Mouse (Mus musculus): ENCODE results near the gene Srrt. TPM values are rescaled to one million over a fixed set of nuclear protein-coding genes. Genes with fewer than 3 reads are reported as not detected.
A peak's percentile ranks its signal among the peaks of the same experiment; 100 is the strongest.

The Srrt gene
- total RNA-seq (2018; cell fraction: chromatin; rRNA removed): 100 to 1,000 TPM; 261 to 678 (median 517) TPM
- total RNA-seq (2018; cell fraction: cytosol; rRNA removed): 10 to 100 TPM; 30.5 to 72.8 (median 48.5) TPM
- 100 to 1,000 TPM; 128 to 373 (median 223) TPM for total RNA-seq (2018; cell fraction: nucleus; rRNA removed)
- polyA plus RNA-seq (2018): 79.3 to 119 TPM (median 83.4 TPM) in 3 replicates

DNA sequence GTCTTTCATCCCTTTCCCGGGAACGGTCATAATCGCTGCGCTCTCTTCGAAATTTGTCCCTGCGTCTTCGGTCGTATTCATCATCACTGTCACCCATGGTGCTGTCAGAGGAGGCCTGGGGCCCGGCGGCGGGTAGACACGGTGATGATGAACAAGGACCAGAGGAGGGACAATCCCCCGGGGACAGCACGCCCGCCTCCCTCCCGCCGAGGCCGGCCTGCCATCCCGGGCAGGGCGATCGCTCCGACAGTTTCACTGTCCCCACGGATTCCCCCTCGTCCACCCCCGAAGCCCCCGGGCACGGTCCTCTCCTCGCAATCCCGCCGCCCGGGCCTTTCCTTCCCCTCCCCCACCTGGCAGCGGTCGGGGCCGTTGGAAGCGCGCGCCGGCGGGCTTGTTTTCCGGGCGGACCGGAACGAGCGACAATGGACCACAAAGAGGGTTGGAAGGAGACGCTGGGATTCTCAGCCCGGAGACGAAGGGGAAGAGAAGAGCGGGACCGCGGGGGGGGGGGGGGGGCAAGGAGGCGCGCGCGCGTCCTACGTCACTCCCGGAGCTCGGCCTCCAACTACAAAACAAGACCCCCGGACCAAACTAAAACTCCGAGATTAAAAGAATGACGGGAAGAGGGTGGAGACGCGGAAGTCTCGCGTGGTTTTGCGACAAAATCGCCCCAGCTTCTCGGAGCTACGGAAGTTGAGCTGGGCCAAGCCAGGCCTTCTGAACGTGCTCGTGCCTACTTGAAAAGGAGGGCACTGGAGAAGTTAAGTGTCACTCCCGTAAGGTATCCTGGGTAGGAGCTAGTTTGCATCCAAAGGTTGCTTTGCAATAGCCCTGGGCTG is at the start of gene Srrt:
Gene Srrt, minus strand, starts transcription at position 604 of the 842 bp plus-strand sequence.
- peaks cover 20% of the 10 kb centered on the region for H3K36me3 ChIP-seq (ENCODE audit: inconsistent target)
- WGBS (ENCODE audit: missing documents): under 1% methylated on average over 66 of the region's 72 CpGs
- H3K4me3 ChIP-seq (ENCODE audit: inconsistent target): peak within 1 kb of the TSS; percentile 85
- H3K79me2 ChIP-seq (ENCODE audit: inconsistent target): peaks cover 48% of the 10 kb centered on the region
- H3K27ac ChIP-seq: peak within 1 kb of the TSS; percentile 75

DNA sequence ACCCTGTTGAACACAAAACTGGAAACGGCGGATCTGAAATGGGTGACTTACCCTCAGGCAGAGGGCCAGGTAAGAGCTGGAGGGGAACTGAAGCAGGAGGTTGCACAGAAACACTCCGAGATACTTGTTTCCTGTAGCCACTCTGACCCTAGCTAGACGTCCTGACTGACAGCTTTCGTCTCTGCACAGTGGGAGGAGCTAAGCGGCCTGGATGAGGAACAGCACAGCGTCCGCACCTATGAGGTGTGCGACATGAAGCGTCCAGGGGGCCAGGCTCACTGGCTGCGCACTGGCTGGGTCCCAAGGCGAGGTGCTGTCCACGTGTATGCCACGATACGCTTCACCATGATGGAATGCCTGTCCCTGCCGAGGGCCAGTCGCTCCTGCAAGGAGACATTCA is 46.6 kb upstream of the Srrt start:
- Histone ChIP-seq H3K36me3 (ENCODE audit: inconsistent target) (no peaks in the 10 kb centered on the region), H3K79me2 (ENCODE audit: inconsistent target) (no peaks in the 10 kb centered on the region), H3K4me3 (ENCODE audit: inconsistent target) (no peak overlapping the region), H3K27ac (no peak overlapping the region)
- 91% methylated on average over 17 of the region's 17 CpGs for WGBS (ENCODE audit: missing documents)

GRCm38 (mm10) chr5:137352011-137352975 is 44.8 kb upstream of the Srrt start:
- H3K79me2 ChIP-seq (ENCODE audit: inconsistent target): no peaks in the 10 kb centered on the region
- no peaks in the 10 kb centered on the region for H3K36me3 ChIP-seq (ENCODE audit: inconsistent target)
- no peak overlapping the region for H3K4me3 ChIP-seq (ENCODE audit: inconsistent target)
- 82% methylated on average over 16 of the region's 16 CpGs for WGBS (ENCODE audit: missing documents)
- H3K27ac ChIP-seq: no peak overlapping the region

DNA sequence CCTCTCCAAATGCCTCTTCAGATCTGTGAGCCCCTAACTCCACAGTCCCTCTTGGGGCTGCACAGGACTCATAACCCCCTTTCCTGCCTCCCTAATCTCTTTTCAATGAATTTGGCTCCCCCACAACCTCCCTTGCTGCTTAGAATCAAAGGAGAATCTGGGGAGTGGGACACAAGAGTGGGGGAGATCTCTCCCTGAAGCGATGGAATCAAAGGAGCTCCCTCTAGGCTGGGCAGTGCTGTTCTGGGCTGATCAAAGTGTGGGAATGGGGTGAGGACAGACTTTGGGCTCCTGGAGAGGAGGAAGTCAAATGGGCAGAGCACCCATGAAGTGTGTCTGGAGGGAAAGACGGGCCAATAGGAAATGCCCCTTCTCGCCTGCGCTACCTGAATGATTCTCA is 43.9 kb upstream of the Srrt start:
- Histone ChIP-seq H3K36me3 (ENCODE audit: inconsistent target) (no peaks in the 10 kb centered on the region), H3K27ac (no peak overlapping the region), H3K79me2 (ENCODE audit: inconsistent target) (no peaks in the 10 kb centered on the region), H3K4me3 (ENCODE audit: inconsistent target) (no peak overlapping the region)
- WGBS (ENCODE audit: missing documents): 89% methylated on average over 4 of the region's 4 CpGs

GRCm38 (mm10) chr5:137351058-137351380 is 43.5 kb upstream of the Srrt start:
- Histone ChIP-seq H3K4me3 (ENCODE audit: inconsistent target) (no peak overlapping the region), H3K27ac (no peak overlapping the region), H3K36me3 (ENCODE audit: inconsistent target) (no peaks in the 10 kb centered on the region), H3K79me2 (ENCODE audit: inconsistent target) (no peaks in the 10 kb centered on the region)
- WGBS (ENCODE audit: missing documents): 46% methylated on average over 7 of the region's 8 CpGs

GRCm38 (mm10) chr5:137350205-137351057 is 43.0 kb upstream of the Srrt start:
- no peak overlapping the region for H3K27ac ChIP-seq
- H3K36me3 ChIP-seq (ENCODE audit: inconsistent target): no peaks in the 10 kb centered on the region
- no peaks in the 10 kb centered on the region for H3K79me2 ChIP-seq (ENCODE audit: inconsistent target)
- WGBS (ENCODE audit: missing documents): 4% methylated on average over 46 of the region's 55 CpGs
- no peak overlapping the region for H3K4me3 ChIP-seq (ENCODE audit: inconsistent target)

DNA sequence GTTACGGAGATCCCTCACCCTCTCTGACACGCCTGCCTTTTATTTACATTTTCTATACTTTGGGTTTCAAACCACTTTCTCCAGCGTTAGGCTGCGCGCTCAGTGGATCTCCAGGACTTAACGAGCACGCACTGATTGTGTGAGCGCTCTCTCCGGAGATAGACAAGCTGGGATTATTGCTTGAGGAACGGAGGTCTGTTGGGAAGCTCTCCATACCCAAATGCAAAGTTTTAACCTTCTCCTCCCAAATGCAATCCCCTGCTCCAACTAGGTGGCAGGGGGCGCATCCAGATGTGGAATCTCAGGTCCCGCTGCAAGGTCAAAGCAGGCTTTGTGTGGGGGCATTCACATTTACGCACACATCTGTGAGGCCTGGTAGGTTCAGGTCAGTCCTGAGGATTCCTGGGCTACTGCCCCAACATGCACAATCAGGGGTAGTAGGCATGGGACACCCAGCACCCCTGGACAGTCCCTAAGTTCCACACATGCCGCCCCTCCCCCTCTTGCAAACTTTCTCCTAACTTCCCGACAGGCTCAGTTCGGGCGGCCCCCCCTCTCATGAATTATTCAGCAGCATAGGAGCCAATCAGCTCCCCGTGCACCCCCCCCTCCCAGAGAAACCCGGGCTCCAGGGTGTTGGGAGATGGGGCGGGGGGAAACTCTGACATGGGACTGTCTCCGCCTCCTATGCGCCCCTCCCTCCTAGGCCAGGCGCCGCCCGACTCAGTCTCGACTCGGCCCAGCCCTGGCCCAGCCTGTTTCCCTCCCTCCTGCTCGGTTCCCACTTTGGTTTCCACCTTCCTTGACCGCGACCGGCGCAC is 42.1 kb upstream of the Srrt start, which contains the start of gene Ephb4:
Gene Ephb4, plus strand, starts transcription at position 726 of the 821 bp plus-strand sequence.
- 5% methylated on average over 18 of the region's 32 CpGs for WGBS (ENCODE audit: missing documents)
- Histone ChIP-seq H3K4me3 (ENCODE audit: inconsistent target) (no peak within 1 kb of the TSS), H3K79me2 (ENCODE audit: inconsistent target) (no peaks in the 10 kb centered on the region), H3K27ac (no peak within 1 kb of the TSS), H3K36me3 (ENCODE audit: inconsistent target) (no peaks in the 10 kb centered on the region)

- Histone ChIP-seq H3K79me2 (ENCODE audit: inconsistent target) (no peaks in the 10 kb centered on the region), H3K27ac (no peak overlapping the region), H3K4me3 (ENCODE audit: inconsistent target) (no peak overlapping the region), H3K36me3 (ENCODE audit: inconsistent target) (no peaks in the 10 kb centered on the region)
- WGBS (ENCODE audit: missing documents): 8% methylated on average over 32 of the region's 33 CpGs
Observed at GRCm38 (mm10) chr5:137348482-137349383, 41.3 kb upstream of the Srrt start.

GRCm38 (mm10) chr5:137347856-137348255 is 40.4 kb upstream of the Srrt start:
- WGBS (ENCODE audit: missing documents): 80% methylated on average over 2 of the region's 7 CpGs
- Histone ChIP-seq H3K27ac (no peak overlapping the region), H3K79me2 (ENCODE audit: inconsistent target) (no peaks in the 10 kb centered on the region), H3K36me3 (ENCODE audit: inconsistent target) (no peaks in the 10 kb centered on the region), H3K4me3 (ENCODE audit: inconsistent target) (no peak overlapping the region)

DNA sequence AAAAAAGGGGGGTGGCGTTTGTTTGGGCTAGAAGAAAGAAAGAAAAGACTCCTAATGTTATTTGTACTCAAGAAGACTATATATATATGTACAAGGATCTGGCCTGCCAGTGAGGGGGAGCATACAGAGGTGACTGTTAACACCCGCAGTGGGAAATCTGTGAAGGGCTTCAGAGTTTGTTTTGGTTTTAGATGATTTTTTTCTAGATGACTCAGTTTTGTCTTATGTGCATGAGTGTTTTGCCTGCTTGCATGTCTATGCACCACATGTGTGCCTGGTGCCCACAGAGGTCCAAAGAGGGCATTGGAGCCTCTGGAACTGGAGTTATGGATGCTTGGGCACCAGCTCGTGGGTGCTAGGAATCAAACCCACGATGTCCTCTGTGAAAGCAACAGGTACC is 39.5 kb upstream of the Srrt start:
- Histone ChIP-seq H3K36me3 (ENCODE audit: inconsistent target) (no peaks in the 10 kb centered on the region), H3K4me3 (ENCODE audit: inconsistent target) (no peak overlapping the region), H3K27ac (no peak overlapping the region), H3K79me2 (ENCODE audit: inconsistent target) (no peaks in the 10 kb centered on the region)
- 98% methylated on average over 4 of the region's 4 CpGs for WGBS (ENCODE audit: missing documents)

GRCm38 (mm10) chr5:137346388-137346787 is 38.9 kb upstream of the Srrt start:
- H3K27ac ChIP-seq: no peak overlapping the region
- WGBS (ENCODE audit: missing documents): 92% methylated on average over 1 of the region's 1 CpGs
- no peak overlapping the region for H3K4me3 ChIP-seq (ENCODE audit: inconsistent target)
- H3K79me2 ChIP-seq (ENCODE audit: inconsistent target): no peaks in the 10 kb centered on the region
- H3K36me3 ChIP-seq (ENCODE audit: inconsistent target): no peaks in the 10 kb centered on the region

GRCm38 (mm10) chr5:137345821-137346220 is 38.3 kb upstream of the Srrt start:
- Histone ChIP-seq H3K27ac (no peak overlapping the region), H3K4me3 (ENCODE audit: inconsistent target) (no peak overlapping the region), H3K79me2 (ENCODE audit: inconsistent target) (no peaks in the 10 kb centered on the region), H3K36me3 (ENCODE audit: inconsistent target) (no peaks in the 10 kb centered on the region)
- 19% methylated on average over 9 of the region's 9 CpGs for WGBS (ENCODE audit: missing documents)

DNA sequence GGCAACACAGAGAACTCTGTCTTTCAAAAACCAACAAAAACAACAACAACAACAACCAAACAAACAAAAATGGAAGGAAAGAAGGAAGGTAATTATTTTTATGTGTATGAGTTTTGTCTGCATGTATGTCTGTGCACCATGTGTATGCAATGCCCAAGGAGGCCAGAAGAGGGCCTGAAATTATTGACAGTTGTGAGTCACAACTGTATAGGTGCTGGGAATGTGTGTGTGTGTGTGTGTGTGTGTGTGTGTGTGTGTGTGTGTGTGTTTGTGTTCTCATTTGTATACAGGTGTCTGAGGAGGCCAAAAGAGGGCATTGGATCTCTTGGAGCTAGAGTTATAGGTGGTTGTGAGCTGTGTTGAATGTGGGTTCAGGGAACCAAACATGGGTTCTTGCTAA is 36.4 kb upstream of the Srrt start:
- H3K27ac ChIP-seq: no peak overlapping the region
- H3K79me2 ChIP-seq (ENCODE audit: inconsistent target): no peaks in the 10 kb centered on the region
- H3K4me3 ChIP-seq (ENCODE audit: inconsistent target): no peak overlapping the region
- H3K36me3 ChIP-seq (ENCODE audit: inconsistent target): no peaks in the 10 kb centered on the region

All from macrophage (primary cell).